In genomic region chr10:77627497-77627896, GRCm38 (mm10) we compare ENCODE assay signal across 8 mouse cellular contexts. TPM values are rescaled to one million over a fixed set of nuclear protein-coding genes. Genes with fewer than 3 reads are reported as not detected.
DNase-seq lines count a peak whose midpoint lies in the region; ATAC-seq and TF ChIP-seq lines count a peak whose summit lies in the region.

No protein-coding gene starts in this region.

- peak; percentile 78 for ATAC-seq in megakaryocyte-erythroid progenitor cell, adult 5-6 weeks (replicated peaks; ENCODE audit: low FRiP score, low TSS enrichment, poor library complexity, severe bottlenecking)

- no peak overlapping the region for H3K27ac ChIP-seq in left cerebral cortex, adult 2 months

- no peak overlapping the region for H3K4me3 ChIP-seq in left cerebral cortex, adult 2 months

- peak; percentile 89 for DNase-seq in ZHBTc4 (ENCODE audit: low read depth, low spot score)
- peak; percentile 87 to 91 for DNase-seq in cerebellum, postnatal 25 days
- DNase-seq in gastrocnemius, adult 8-10 months (ENCODE audit: low spot score in 2 of 2) = peak; percentile 66 to 67
- DNase-seq in induced T-regulatory cell, adult 2 months (ENCODE audit: low read depth) = peak; percentile 91
- DNase-seq in left cerebral cortex, adult 2 months (ENCODE audit: extremely low spot score in 1 of 2, low spot score in 2 of 2) = peak; percentile 77 to 83
- DNase-seq in right cerebral cortex, postnatal 10 days (ENCODE audit: low spot score in 2 of 2) = peak; percentile 84 to 90
- DNase-seq in urinary bladder, postnatal 4 days (ENCODE audit: low spot score in 2 of 2) = peak; percentile 66 to 77

- TF ChIP-seq CTCF in left cerebral cortex, adult 2 months (IDR thresholded peaks at IDR 0.05) = peak; percentile 97

- intact Hi-C loops in left cerebral cortex, adult 2 months (cut with DNase I) = loop anchor here (2.0 to 10.0 kb wide), 4 partner anchors 251 to 377 kb away; partner anchors contain the start of genes 1810043G02Rik and Trpm2

RNA-seq across cellular contexts. Expression of gene Ube2g2, which starts 5.4 kb away (rescaled TPM):
- total RNA-seq in gastrocnemius, adult 8-10 months (2022) = 100 to 1,000 TPM in 2 of 4 experiments, 10 to 100 TPM in 2; 81.6 to 141 (median 104) TPM
- total RNA-seq in left cerebral cortex, adult 2 months (2021) = 10 to 100 TPM; 47.4 to 48.0 TPM
- total RNA-seq in megakaryocyte-erythroid progenitor cell, adult 5-6 weeks (2014; fragmentation: Nextera tagmentation) = 39.4 and 43.2 TPM in 2 replicates
- total RNA-seq in megakaryocyte-erythroid progenitor cell, adult 5-6 weeks (2017) = 48.1 and 50.7 TPM in 2 replicates

RNA-seq across cellular contexts. Expression of gene Gm49325, which starts 21.5 kb away (rescaled TPM):
- total RNA-seq in gastrocnemius, adult 8-10 months (2022) = 10 to 100 TPM in 2 of 4 experiments, 1 to 10 TPM in 2; 5.7 to 18.3 (median 11.6) TPM
- total RNA-seq in left cerebral cortex, adult 2 months (2021) = 1 to 10 TPM; 2.0 to 5.3 TPM
- total RNA-seq in megakaryocyte-erythroid progenitor cell, adult 5-6 weeks (2014; fragmentation: Nextera tagmentation) = not detected in 2 replicates
- total RNA-seq in megakaryocyte-erythroid progenitor cell, adult 5-6 weeks (2017) = not detected in 2 replicates

RNA-seq across cellular contexts. Expression of gene Sumo3, which starts 21.6 kb away (rescaled TPM):
- 10 to 100 TPM; 38.7 to 59.9 (median 41.6) TPM for total RNA-seq in gastrocnemius, adult 8-10 months (2022)
- 100 to 1,000 TPM; 142 to 156 TPM for total RNA-seq in left cerebral cortex, adult 2 months (2021)
- total RNA-seq in megakaryocyte-erythroid progenitor cell, adult 5-6 weeks (2014; fragmentation: Nextera tagmentation) = 71.3 and 81.0 TPM in 2 replicates
- 150 and 265 TPM in 2 replicates for total RNA-seq in megakaryocyte-erythroid progenitor cell, adult 5-6 weeks (2017)

RNA-seq across cellular contexts. Expression of gene Pttg1ip, which starts 46.0 kb away (rescaled TPM):
- total RNA-seq in gastrocnemius, adult 8-10 months (2022) = 10 to 100 TPM; 15.4 to 30.1 (median 25.8) TPM
- total RNA-seq in left cerebral cortex, adult 2 months (2021) = 10 to 100 TPM; 71.6 to 77.6 TPM
- 31.7 and 48.4 TPM in 2 replicates for total RNA-seq in megakaryocyte-erythroid progenitor cell, adult 5-6 weeks (2014; fragmentation: Nextera tagmentation)
- total RNA-seq in megakaryocyte-erythroid progenitor cell, adult 5-6 weeks (2017) = 36.3 and 37.6 TPM in 2 replicates

RNA-seq across cellular contexts. Expression of gene Tspear, which starts 58.9 kb away (rescaled TPM):
- total RNA-seq in gastrocnemius, adult 8-10 months (2022) = not detected
- under 1 TPM; 0.18 to 0.21 TPM for total RNA-seq in left cerebral cortex, adult 2 months (2021)
- 0.22 TPM in 1 of 2 replicates, not detected in the other for total RNA-seq in megakaryocyte-erythroid progenitor cell, adult 5-6 weeks (2014; fragmentation: Nextera tagmentation)
- not detected in 2 replicates for total RNA-seq in megakaryocyte-erythroid progenitor cell, adult 5-6 weeks (2017)
